Mouse (Mus musculus): ENCODE measurements around the gene Pla2g2c. TPM values are rescaled to one million over a fixed set of nuclear protein-coding genes. Genes with fewer than 3 reads are reported as not detected.

Pla2g2c gene
- polyA plus RNA-seq, 2 experiments: 0.26 to 0.28 TPM

DNA sequence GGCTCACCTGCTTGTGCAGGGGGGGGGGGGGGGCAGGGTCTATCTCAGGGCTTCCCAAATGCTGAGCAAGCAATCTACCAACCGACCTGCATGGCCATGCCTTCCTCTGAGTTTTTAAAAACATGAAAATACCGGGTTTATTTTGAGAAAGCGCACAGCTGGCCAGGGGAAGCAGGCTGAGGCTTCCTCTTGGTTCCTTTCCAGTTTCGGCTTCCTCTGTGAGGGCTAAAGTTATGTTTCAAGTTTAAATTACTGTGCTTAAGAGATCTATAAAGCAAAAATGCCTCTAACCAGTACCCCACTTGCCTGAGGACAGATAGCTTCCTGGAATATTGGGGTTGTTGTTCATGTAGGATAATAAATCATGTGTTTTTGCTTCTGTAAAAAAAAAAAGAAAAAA is 61.5 kb downstream of the Pla2g2c start:
- Histone ChIP-seq H3K27me3 (ENCODE audit: control insufficient read depth, insufficient read depth, low read length) (no peaks in the 10 kb centered on the region), H3K36me3 (ENCODE audit: control insufficient read depth, insufficient read depth, low read length) (no peaks in the 10 kb centered on the region), H3K9me3 (ENCODE audit: control insufficient read depth, low read length) (no peaks in the 10 kb centered on the region), H3K4me2 (replicated peaks; ENCODE audit: low read depth, low read length, severe bottlenecking) (no peak overlapping the region), H3K4me3 (replicated peaks; ENCODE audit: low read length) (no peak overlapping the region), H3K27ac (replicated peaks; ENCODE audit: low read depth, low read length) (no peak overlapping the region), H3K4me1 (ENCODE audit: control insufficient read depth, insufficient read depth, low read length) (no peaks in the 10 kb centered on the region), H3K9ac (ENCODE audit: low read depth, low read length, severe bottlenecking) (no peak overlapping the region)
- WGBS: 41% methylated on average over 4 of the region's 4 CpGs
- peak; percentile 17 for DNase-seq (ENCODE audit: low spot score)
- ATAC-seq (ENCODE audit: low FRiP score, low read depth): no peak
- no peak for TF ChIP-seq POLR2A (IDR thresholded peaks at IDR 0.05; ENCODE audit: borderline replicate concordance, extremely low read depth, insufficient read depth, insufficient read length)

GRCm38 (mm10) chr4:138788381-138788780 is 63.8 kb downstream of the Pla2g2c start:
- Histone ChIP-seq H3K9ac (ENCODE audit: low read depth, low read length, severe bottlenecking) (no peak overlapping the region), H3K36me3 (ENCODE audit: control insufficient read depth, insufficient read depth, low read length) (no peaks in the 10 kb centered on the region), H3K4me1 (ENCODE audit: control insufficient read depth, insufficient read depth, low read length) (no peaks in the 10 kb centered on the region), H3K27ac (replicated peaks; ENCODE audit: low read depth, low read length) (no peak overlapping the region), H3K4me2 (replicated peaks; ENCODE audit: low read depth, low read length, severe bottlenecking) (no peak overlapping the region), H3K27me3 (ENCODE audit: control insufficient read depth, insufficient read depth, low read length) (no peaks in the 10 kb centered on the region), H3K4me3 (replicated peaks; ENCODE audit: low read length) (no peak overlapping the region), H3K9me3 (ENCODE audit: control insufficient read depth, low read length) (no peaks in the 10 kb centered on the region)
- no peak for ATAC-seq (ENCODE audit: low FRiP score, low read depth)
- no peak for DNase-seq (ENCODE audit: low spot score)
- TF ChIP-seq POLR2A (IDR thresholded peaks at IDR 0.05; ENCODE audit: borderline replicate concordance, extremely low read depth, insufficient read depth, insufficient read length): no peak
- WGBS: 72% methylated on average over 4 of the region's 4 CpGs

GRCm38 (mm10) chr4:138791452-138791851 is 66.9 kb downstream of the Pla2g2c start:
- H3K36me3 ChIP-seq (ENCODE audit: control insufficient read depth, insufficient read depth, low read length): no peaks in the 10 kb centered on the region
- H3K4me2 ChIP-seq (replicated peaks; ENCODE audit: low read depth, low read length, severe bottlenecking): no peak overlapping the region
- H3K9ac ChIP-seq (ENCODE audit: low read depth, low read length, severe bottlenecking): no peak overlapping the region
- H3K9me3 ChIP-seq (ENCODE audit: control insufficient read depth, low read length): no peaks in the 10 kb centered on the region
- no peak overlapping the region for H3K4me3 ChIP-seq (replicated peaks; ENCODE audit: low read length)
- H3K4me1 ChIP-seq (ENCODE audit: control insufficient read depth, insufficient read depth, low read length): no peaks in the 10 kb centered on the region
- no peaks in the 10 kb centered on the region for H3K27me3 ChIP-seq (ENCODE audit: control insufficient read depth, insufficient read depth, low read length)
- no peak for ATAC-seq (ENCODE audit: low FRiP score, low read depth)
- no peak for DNase-seq (ENCODE audit: low spot score)
- WGBS: 61% methylated on average over 6 of the region's 6 CpGs
- H3K27ac ChIP-seq (replicated peaks; ENCODE audit: low read depth, low read length): no peak overlapping the region
- TF ChIP-seq POLR2A (IDR thresholded peaks at IDR 0.05; ENCODE audit: borderline replicate concordance, extremely low read depth, insufficient read depth, insufficient read length): no peak

GRCm38 (mm10) chr4:138792599-138792998 is 68.0 kb downstream of the Pla2g2c start:
- H3K27ac ChIP-seq (replicated peaks; ENCODE audit: low read depth, low read length): 0 out of 2 replicates have a peak overlapping the region, but pooled peaks have one; percentile 20
- WGBS: 40% methylated on average over 9 of the region's 9 CpGs
- no peaks in the 10 kb centered on the region for H3K9me3 ChIP-seq (ENCODE audit: control insufficient read depth, low read length)

GRCm38 (mm10) chr4:138793276-138793675 is 68.7 kb downstream of the Pla2g2c start:
- no peak for TF ChIP-seq POLR2A (IDR thresholded peaks at IDR 0.05; ENCODE audit: borderline replicate concordance, extremely low read depth, insufficient read depth, insufficient read length)
- H3K27me3 ChIP-seq (ENCODE audit: control insufficient read depth, insufficient read depth, low read length): no peaks in the 10 kb centered on the region
- DNase-seq (ENCODE audit: low spot score) (peak; percentile 21), ATAC-seq (ENCODE audit: low FRiP score, low read depth) (no peak)
- H3K36me3 ChIP-seq (ENCODE audit: control insufficient read depth, insufficient read depth, low read length): no peaks in the 10 kb centered on the region
- H3K27ac ChIP-seq (replicated peaks; ENCODE audit: low read depth, low read length): 0 out of 2 replicates have a peak overlapping the region, but pooled peaks have one; percentile 20
- H3K9me3 ChIP-seq (ENCODE audit: control insufficient read depth, low read length): no peaks in the 10 kb centered on the region
- WGBS: 63% methylated on average over 2 of the region's 2 CpGs
- no peak overlapping the region for H3K9ac ChIP-seq (ENCODE audit: low read depth, low read length, severe bottlenecking)
- H3K4me1 ChIP-seq (ENCODE audit: control insufficient read depth, insufficient read depth, low read length): no peaks in the 10 kb centered on the region
- no peak overlapping the region for H3K4me3 ChIP-seq (replicated peaks; ENCODE audit: low read length)
- H3K4me2 ChIP-seq (replicated peaks; ENCODE audit: low read depth, low read length, severe bottlenecking): no peak overlapping the region

More at GRCm38 (mm10) chr4:138792599-138792998, 68.0 kb downstream of the Pla2g2c start:
- no peak overlapping the region for H3K9ac ChIP-seq (ENCODE audit: low read depth, low read length, severe bottlenecking)
- no peaks in the 10 kb centered on the region for H3K27me3 ChIP-seq (ENCODE audit: control insufficient read depth, insufficient read depth, low read length)
- H3K36me3 ChIP-seq (ENCODE audit: control insufficient read depth, insufficient read depth, low read length): no peaks in the 10 kb centered on the region
- TF ChIP-seq POLR2A (IDR thresholded peaks at IDR 0.05; ENCODE audit: borderline replicate concordance, extremely low read depth, insufficient read depth, insufficient read length): no peak
- no peaks in the 10 kb centered on the region for H3K4me1 ChIP-seq (ENCODE audit: control insufficient read depth, insufficient read depth, low read length)
- DNase-seq (ENCODE audit: low spot score) (peak; percentile 57), ATAC-seq (ENCODE audit: low FRiP score, low read depth) (no peak)
- H3K4me2 ChIP-seq (replicated peaks; ENCODE audit: low read depth, low read length, severe bottlenecking): no peak overlapping the region
- no peak overlapping the region for H3K4me3 ChIP-seq (replicated peaks; ENCODE audit: low read length)

DNA sequence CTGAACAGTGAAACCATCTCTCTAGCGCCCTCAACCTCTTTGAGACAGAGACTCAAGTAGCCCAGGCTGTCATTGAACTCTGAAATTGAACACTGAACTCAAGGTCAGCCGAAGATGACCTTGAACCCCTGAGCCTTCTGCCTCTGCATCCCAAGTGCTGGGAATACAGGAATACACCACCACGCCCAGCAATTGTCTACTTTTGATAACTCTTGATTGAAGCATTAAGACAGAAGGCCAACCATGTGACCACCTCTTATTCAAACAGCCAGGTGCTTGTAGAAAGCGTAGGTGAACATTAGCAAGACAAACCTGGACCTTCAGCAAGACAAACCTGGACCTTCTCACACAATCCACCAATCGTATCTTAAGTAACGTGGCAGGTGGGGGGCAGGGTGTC is 69.8 kb downstream of the Pla2g2c start:
- no peak for ATAC-seq (ENCODE audit: low FRiP score, low read depth)
- WGBS: 88% methylated on average over 6 of the region's 6 CpGs
- no peak for TF ChIP-seq POLR2A (IDR thresholded peaks at IDR 0.05; ENCODE audit: borderline replicate concordance, extremely low read depth, insufficient read depth, insufficient read length)
- Histone ChIP-seq H3K27me3 (ENCODE audit: control insufficient read depth, insufficient read depth, low read length) (no peaks in the 10 kb centered on the region), H3K9me3 (ENCODE audit: control insufficient read depth, low read length) (no peaks in the 10 kb centered on the region), H3K4me1 (ENCODE audit: control insufficient read depth, insufficient read depth, low read length) (no peaks in the 10 kb centered on the region), H3K27ac (replicated peaks; ENCODE audit: low read depth, low read length) (no peak overlapping the region), H3K9ac (ENCODE audit: low read depth, low read length, severe bottlenecking) (no peak overlapping the region), H3K4me3 (replicated peaks; ENCODE audit: low read length) (no peak overlapping the region), H3K4me2 (replicated peaks; ENCODE audit: low read depth, low read length, severe bottlenecking) (no peak overlapping the region), H3K36me3 (ENCODE audit: control insufficient read depth, insufficient read depth, low read length) (no peaks in the 10 kb centered on the region)
- no peak for DNase-seq (ENCODE audit: low spot score)

Other genes with a start within 250 kb of the Pla2g2c start
- gene Vwa5b1, start 88.9 kb upstream of the Pla2g2c start, polyA plus RNA-seq (2012; rRNA removed): 0.04 TPM in 2 replicates
- gene Vwa5b1, start 88.9 kb upstream of the Pla2g2c start, polyA plus RNA-seq (2014; fragmentation: Nextera tagmentation; extraction: Ambion mirVana): 0.03 TPM in 1 of 2 replicates, not detected in the other
- gene Ubxn10, start 12.4 kb downstream of the Pla2g2c start, polyA plus RNA-seq (2012; rRNA removed): 0.88 and 1.1 TPM in 2 replicates
- 0.73 and 1.0 TPM in 2 replicates for gene Ubxn10, start 12.4 kb downstream of the Pla2g2c start, polyA plus RNA-seq (2014; fragmentation: Nextera tagmentation; extraction: Ambion mirVana)
- gene Pla2g2f, start 32.8 kb downstream of the Pla2g2c start, polyA plus RNA-seq (2012; rRNA removed): 9.7 and 11.9 TPM in 2 replicates
- gene Pla2g2f, start 32.8 kb downstream of the Pla2g2c start, polyA plus RNA-seq (2014; fragmentation: Nextera tagmentation; extraction: Ambion mirVana): 9.6 and 15.7 TPM in 2 replicates
- 0.06 and 0.15 TPM in 2 replicates for gene Pla2g2d, start 50.9 kb downstream of the Pla2g2c start, polyA plus RNA-seq (2012; rRNA removed)
- 0.10 and 0.55 TPM in 2 replicates for gene Pla2g2d, start 50.9 kb downstream of the Pla2g2c start, polyA plus RNA-seq (2014; fragmentation: Nextera tagmentation; extraction: Ambion mirVana)
- gene Pla2g5, start 138.7 kb downstream of the Pla2g2c start, polyA plus RNA-seq (2012; rRNA removed): 1.3 and 1.7 TPM in 2 replicates
- gene Pla2g5, start 138.7 kb downstream of the Pla2g2c start, polyA plus RNA-seq (2014; fragmentation: Nextera tagmentation; extraction: Ambion mirVana): 0.62 and 0.73 TPM in 2 replicates
- not detected in 2 replicates for gene Gm13030, start 149.2 kb downstream of the Pla2g2c start, polyA plus RNA-seq (2012; rRNA removed)
- gene Gm13030, start 149.2 kb downstream of the Pla2g2c start, polyA plus RNA-seq (2014; fragmentation: Nextera tagmentation; extraction: Ambion mirVana): not detected in 2 replicates
- 0.09 TPM in 1 of 2 replicates, not detected in the other for gene Pla2g2e, start 153.2 kb downstream of the Pla2g2c start, polyA plus RNA-seq (2012; rRNA removed)
- not detected in 2 replicates for gene Pla2g2e, start 153.2 kb downstream of the Pla2g2c start, polyA plus RNA-seq (2014; fragmentation: Nextera tagmentation; extraction: Ambion mirVana)
- gene Otud3, start 189.2 kb downstream of the Pla2g2c start, polyA plus RNA-seq (2012; rRNA removed): 7.0 and 8.2 TPM in 2 replicates
- 2.7 and 4.2 TPM in 2 replicates for gene Otud3, start 189.2 kb downstream of the Pla2g2c start, polyA plus RNA-seq (2014; fragmentation: Nextera tagmentation; extraction: Ambion mirVana)
- gene Rnf186, start 242.3 kb downstream of the Pla2g2c start, polyA plus RNA-seq (2012; rRNA removed): not detected in 2 replicates
- gene Rnf186, start 242.3 kb downstream of the Pla2g2c start, polyA plus RNA-seq (2014; fragmentation: Nextera tagmentation; extraction: Ambion mirVana): not detected in 2 replicates
- gene Tmco4, start 248.1 kb downstream of the Pla2g2c start, polyA plus RNA-seq (2012; rRNA removed): 4.2 and 4.8 TPM in 2 replicates
- 4.7 and 4.8 TPM in 2 replicates for gene Tmco4, start 248.1 kb downstream of the Pla2g2c start, polyA plus RNA-seq (2014; fragmentation: Nextera tagmentation; extraction: Ambion mirVana)

Measured in limb, embryonic 14.5 days (tissue).